Mouse (Mus musculus): ENCODE results near the gene Kcnd1.

Gene Kcnd1

GRCm38 (mm10) chrX:7841163-7842162 lies 19.4 kb downstream of the Kcnd1 start, which contains the start of gene Otud5:
Otud5 (plus strand) TSS chrX:7841364.
- in situ Hi-C loops (cut with MboI; ENCODE audit: low pct_unique_long_range_greater_than_20kb in 1 of 2, low sequenced_read_pairs in 2 of 2, unreplicated experiment in 1 of 2) = no loop called here

- in situ Hi-C loops (cut with MboI; ENCODE audit: low pct_unique_long_range_greater_than_20kb in 1 of 2, low sequenced_read_pairs in 2 of 2, unreplicated experiment in 1 of 2) = no loop called here
These were observed 20.2 kb downstream of the Kcnd1 start for GRCm38 (mm10) chrX:7842318-7842717.

GRCm38 (mm10) chrX:7847845-7848244 lies 25.8 kb downstream of the Kcnd1 start:
- in situ Hi-C loops (cut with MboI; ENCODE audit: low pct_unique_long_range_greater_than_20kb in 1 of 2, low sequenced_read_pairs in 2 of 2, unreplicated experiment in 1 of 2) = no loop called here

- in situ Hi-C loops (cut with MboI; ENCODE audit: low pct_unique_long_range_greater_than_20kb in 1 of 2, low sequenced_read_pairs in 2 of 2, unreplicated experiment in 1 of 2) = no loop called here
These were observed 32.5 kb downstream of the Kcnd1 start for GRCm38 (mm10) chrX:7854578-7854977.

- in situ Hi-C loops (cut with MboI; ENCODE audit: low pct_unique_long_range_greater_than_20kb in 1 of 2, low sequenced_read_pairs in 2 of 2, unreplicated experiment in 1 of 2) = no loop called here
These were observed 37.2 kb downstream of the Kcnd1 start for GRCm38 (mm10) chrX:7859191-7859753.

GRCm38 (mm10) chrX:7863181-7863580 lies 41.1 kb downstream of the Kcnd1 start:
- in situ Hi-C loops (cut with MboI; ENCODE audit: low pct_unique_long_range_greater_than_20kb in 1 of 2, low sequenced_read_pairs in 2 of 2, unreplicated experiment in 1 of 2) = no loop called here

- in situ Hi-C loops (cut with MboI; ENCODE audit: low pct_unique_long_range_greater_than_20kb in 1 of 2, low sequenced_read_pairs in 2 of 2, unreplicated experiment in 1 of 2) = no loop called here
These were observed 42.5 kb downstream of the Kcnd1 start for GRCm38 (mm10) chrX:7864551-7864950.

GRCm38 (mm10) chrX:7865343-7865742 lies 43.3 kb downstream of the Kcnd1 start:
- in situ Hi-C loops (cut with MboI; ENCODE audit: low pct_unique_long_range_greater_than_20kb in 1 of 2, low sequenced_read_pairs in 2 of 2, unreplicated experiment in 1 of 2) = no loop called here

- in situ Hi-C loops (cut with MboI; ENCODE audit: low pct_unique_long_range_greater_than_20kb in 1 of 2, low sequenced_read_pairs in 2 of 2, unreplicated experiment in 1 of 2) = no loop called here
These were observed 43.7 kb downstream of the Kcnd1 start for GRCm38 (mm10) chrX:7865786-7866185.

GRCm38 (mm10) chrX:7867141-7867540 lies 45.1 kb downstream of the Kcnd1 start:
- in situ Hi-C loops (cut with MboI; ENCODE audit: low pct_unique_long_range_greater_than_20kb in 1 of 2, low sequenced_read_pairs in 2 of 2, unreplicated experiment in 1 of 2) = no loop called here

- in situ Hi-C loops (cut with MboI; ENCODE audit: low pct_unique_long_range_greater_than_20kb in 1 of 2, low sequenced_read_pairs in 2 of 2, unreplicated experiment in 1 of 2) = no loop called here
These were observed 46.4 kb downstream of the Kcnd1 start for GRCm38 (mm10) chrX:7868506-7868905.

GRCm38 (mm10) chrX:7869826-7870225 lies 47.7 kb downstream of the Kcnd1 start:
- in situ Hi-C loops (cut with MboI; ENCODE audit: low pct_unique_long_range_greater_than_20kb in 1 of 2, low sequenced_read_pairs in 2 of 2, unreplicated experiment in 1 of 2) = no loop called here

GRCm38 (mm10) chrX:7878007-7878419 lies 55.9 kb downstream of the Kcnd1 start, which contains the start of gene Pim2:
Pim2 (plus strand) TSS chrX:7878262.
- in situ Hi-C loops (cut with MboI; ENCODE audit: low pct_unique_long_range_greater_than_20kb in 1 of 2, low sequenced_read_pairs in 2 of 2, unreplicated experiment in 1 of 2) = no loop called here

- in situ Hi-C loops (cut with MboI; ENCODE audit: low pct_unique_long_range_greater_than_20kb in 1 of 2, low sequenced_read_pairs in 2 of 2, unreplicated experiment in 1 of 2) = no loop called here
These were observed 56.4 kb downstream of the Kcnd1 start for GRCm38 (mm10) chrX:7878495-7878894.

- in situ Hi-C loops (cut with MboI; ENCODE audit: low pct_unique_long_range_greater_than_20kb in 1 of 2, low sequenced_read_pairs in 2 of 2, unreplicated experiment in 1 of 2) = no loop called here
These were observed 57.7 kb downstream of the Kcnd1 start for GRCm38 (mm10) chrX:7879819-7880218.

- in situ Hi-C loops (cut with MboI; ENCODE audit: low pct_unique_long_range_greater_than_20kb in 1 of 2, low sequenced_read_pairs in 2 of 2, unreplicated experiment in 1 of 2) = no loop called here
These were observed 61.9 kb downstream of the Kcnd1 start, which contains the start of gene Slc35a2 for GRCm38 (mm10) chrX:7883841-7884567. Slc35a2 (plus strand) TSS chrX:7884028.
